Mouse (Mus musculus): Measurements from ENCODE around the gene Rassf5.

DNA sequence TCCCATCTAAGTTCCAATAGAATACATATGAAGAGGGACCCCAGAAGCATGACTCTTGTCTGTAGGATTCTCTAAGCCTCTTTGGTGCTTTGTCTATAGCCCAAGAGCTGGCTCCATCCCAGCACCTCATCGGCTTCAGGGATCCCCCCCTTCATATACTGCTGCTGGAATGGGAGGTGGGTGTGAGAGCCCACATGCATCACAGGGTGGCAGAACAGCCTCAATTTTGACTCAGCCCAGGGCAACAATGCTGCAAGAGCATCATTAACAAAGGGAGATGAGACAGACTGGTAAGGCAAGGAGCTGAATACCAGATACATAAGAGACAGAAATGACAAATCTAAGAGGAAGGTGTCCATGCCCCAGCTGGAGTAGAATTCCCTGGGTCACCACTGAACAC, 39.1 kb upstream of the Rassf5 start:
- TF ChIP-seq CTCF (IDR thresholded peaks at IDR 0.05; ENCODE audit: low read depth) (no peak), EP300 (optimal IDR thresholded peaks at IDR 0.05) (no peak)
